Mouse (Mus musculus) stomach, postnatal 0 days (tissue): ENCODE measurements around the gene Ski.

Source experiments
- CTCF ChIP-seq: IDR thresholded peaks from 2 replicates; pipeline ENCODE4 v1.5.1; 2016; ENCODE audit warnings: antibody characterized with exemption, low read depth, mild to moderate bottlenecking, moderate library complexity
- EP300 ChIP-seq: optimal IDR thresholded peaks from 2 replicates; pipeline ENCODE3; 2016; ENCODE audit warnings: antibody characterized with exemption

DNA sequence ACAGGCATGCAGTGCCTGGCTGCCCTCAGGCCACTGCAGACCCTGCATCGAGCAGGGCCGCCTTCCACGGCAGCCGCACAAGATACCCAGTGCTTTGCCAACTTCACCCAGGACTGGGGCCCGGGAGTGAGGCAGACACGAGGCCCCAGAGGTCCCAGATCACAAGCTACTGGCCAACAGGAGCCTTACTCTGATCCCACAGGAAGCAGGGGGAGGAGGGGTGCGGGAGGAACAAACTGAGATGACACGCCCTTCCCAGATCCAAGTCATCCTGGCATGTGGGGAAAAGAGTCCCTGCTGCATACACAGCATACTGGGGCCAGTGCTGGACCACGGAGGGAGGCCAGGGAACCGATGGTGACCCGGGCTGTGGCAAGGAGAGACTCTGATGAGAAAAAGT is 67.4 kb downstream of the Ski start:
- TF ChIP-seq EP300 (no peak), CTCF (no peak)
